Mouse (Mus musculus): ENCODE measurements around the gene Hoxa6.

DNA sequence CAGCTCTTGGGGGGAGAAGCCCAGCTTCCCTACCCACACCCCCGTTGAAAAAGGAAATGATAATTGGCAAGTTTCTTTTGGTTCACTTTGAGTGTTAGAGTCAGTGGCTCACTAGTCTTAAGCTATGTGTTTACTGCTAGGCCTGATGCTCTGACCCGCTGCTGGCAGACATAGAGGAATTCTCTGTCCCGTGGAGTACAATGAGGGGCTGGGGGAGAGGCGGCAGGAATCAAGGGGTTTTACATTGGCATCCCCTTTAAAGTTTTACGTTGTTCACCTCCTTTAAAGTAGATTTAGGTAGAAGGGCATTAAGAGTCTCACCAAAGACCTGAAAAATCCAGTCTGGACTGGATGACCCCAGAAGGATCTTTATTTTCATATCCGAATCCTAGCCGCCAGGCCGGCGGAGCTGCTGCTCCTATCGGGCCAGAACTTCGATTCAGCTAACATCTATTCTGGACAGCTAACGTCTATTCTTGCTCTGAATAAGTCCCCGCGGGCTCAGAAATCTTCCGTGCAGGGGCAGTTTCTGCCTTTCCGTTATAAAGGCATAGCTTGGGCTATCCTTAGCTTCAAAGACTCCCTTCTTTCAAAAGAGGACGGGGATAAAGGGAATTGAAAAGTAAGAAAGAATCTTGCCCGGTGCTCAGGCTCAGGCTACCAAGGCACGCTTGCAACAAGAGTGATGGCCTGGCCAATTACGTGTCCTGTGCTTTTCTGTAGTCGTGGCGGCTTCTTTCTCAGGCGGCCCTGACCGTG lies 43.7 kb upstream of the Hoxa6 start:
- TF ChIP-seq USF1 (IDR thresholded peaks at IDR 0.05; ENCODE audit: low read depth) = no peak
- TF ChIP-seq MAX (IDR thresholded peaks at IDR 0.05) = no peak
